Mouse (Mus musculus): ENCODE results near the gene Rtn4. TPM values are rescaled to one million over a fixed set of nuclear protein-coding genes. Genes with fewer than 3 reads are reported as not detected.

Gene Rtn4
- total RNA-seq, 2 experiments from 2014 or later, result 330 to 492 TPM

Other genes starting within 250 kb of the Rtn4 start
- gene Prorsd1, start 177.9 kb upstream of the Rtn4 start, total RNA-seq (2021), result 10 to 100 TPM; 25.4 to 28.1 TPM
- gene Mtif2, start 166.5 kb upstream of the Rtn4 start, total RNA-seq (2021), result 10 to 100 TPM; 29.5 to 37.2 TPM
- under 1 TPM; 0.20 to 0.22 TPM for gene Clhc1, start 145.0 kb upstream of the Rtn4 start, total RNA-seq (2021)
- gene Rps27a, start 144.8 kb upstream of the Rtn4 start, total RNA-seq (2021), result 100 to 1,000 TPM; 729 to 802 TPM
- gene 4931440F15Rik, start 132.7 kb downstream of the Rtn4 start, total RNA-seq (2021), result under 1 TPM; 0.53 to 0.61 TPM